Mouse (Mus musculus): ENCODE measurements at regions not wholly inside any gene's neighbourhood (a gene's known extent, or its start where the extent isn't known, plus 50 kb on each side); places are given as distances from the start of the nearest gene placed in this dataset.

- TF ChIP-seq POLR2A (IDR thresholded peaks at IDR 0.05; ENCODE audit: low read depth, low read length) (no peak), CTCF (IDR thresholded peaks at IDR 0.05; ENCODE audit: extremely low read depth, insufficient read depth, insufficient read length, insufficient replicate concordance) (no peak)
Measured at GRCm38 (mm10) chr17:82936836-82937235, 278.3 kb upstream of the Pkdcc start.

All from spleen, adult 2 months (tissue).